Mouse (Mus musculus): ENCODE data around the gene Slc39a11.

The Slc39a11 gene

GRCm38 (mm10) chr11:113512150-113512549 is 137.7 kb downstream of the Slc39a11 start:
- peak; percentile 9 for DNase-seq (ENCODE audit: low read depth, low spot score)

DNA sequence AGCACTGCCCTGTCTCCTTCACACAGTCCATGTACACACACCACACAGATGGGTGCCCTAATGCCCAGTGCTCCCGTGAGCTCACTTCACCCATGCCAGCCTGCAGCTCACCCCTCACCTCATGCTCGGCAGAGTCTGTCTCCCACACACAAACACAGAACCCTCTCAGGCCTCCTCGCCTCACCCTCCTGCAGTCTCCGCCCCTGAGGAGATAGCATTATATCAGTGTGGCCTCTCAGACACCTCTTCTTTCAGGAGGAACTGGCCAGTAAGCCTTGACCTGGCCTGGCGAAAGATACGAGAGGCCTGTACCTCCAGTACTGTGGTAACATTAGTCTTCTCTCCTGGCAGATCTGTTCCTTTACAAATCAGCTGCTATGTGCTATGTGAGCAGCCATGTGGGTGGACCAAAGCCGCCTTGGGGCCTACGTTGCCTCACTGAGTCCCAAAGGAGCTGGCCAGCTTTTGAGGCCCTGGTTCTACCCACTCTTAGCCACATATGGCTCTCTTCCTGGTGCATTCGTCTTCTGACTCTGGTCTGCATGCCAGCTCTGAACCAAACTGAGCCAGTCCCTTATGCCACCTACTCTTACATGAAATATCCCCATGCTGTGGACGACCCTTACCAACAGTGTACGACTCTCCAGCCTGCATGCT is 138.8 kb downstream of the Slc39a11 start:
- DNase-seq (ENCODE audit: low read depth, low spot score) = no peak

- DNase-seq (ENCODE audit: low read depth, low spot score) = peak; percentile 10
These were observed 139.6 kb downstream of the Slc39a11 start for GRCm38 (mm10) chr11:113510249-113510648.

DNA sequence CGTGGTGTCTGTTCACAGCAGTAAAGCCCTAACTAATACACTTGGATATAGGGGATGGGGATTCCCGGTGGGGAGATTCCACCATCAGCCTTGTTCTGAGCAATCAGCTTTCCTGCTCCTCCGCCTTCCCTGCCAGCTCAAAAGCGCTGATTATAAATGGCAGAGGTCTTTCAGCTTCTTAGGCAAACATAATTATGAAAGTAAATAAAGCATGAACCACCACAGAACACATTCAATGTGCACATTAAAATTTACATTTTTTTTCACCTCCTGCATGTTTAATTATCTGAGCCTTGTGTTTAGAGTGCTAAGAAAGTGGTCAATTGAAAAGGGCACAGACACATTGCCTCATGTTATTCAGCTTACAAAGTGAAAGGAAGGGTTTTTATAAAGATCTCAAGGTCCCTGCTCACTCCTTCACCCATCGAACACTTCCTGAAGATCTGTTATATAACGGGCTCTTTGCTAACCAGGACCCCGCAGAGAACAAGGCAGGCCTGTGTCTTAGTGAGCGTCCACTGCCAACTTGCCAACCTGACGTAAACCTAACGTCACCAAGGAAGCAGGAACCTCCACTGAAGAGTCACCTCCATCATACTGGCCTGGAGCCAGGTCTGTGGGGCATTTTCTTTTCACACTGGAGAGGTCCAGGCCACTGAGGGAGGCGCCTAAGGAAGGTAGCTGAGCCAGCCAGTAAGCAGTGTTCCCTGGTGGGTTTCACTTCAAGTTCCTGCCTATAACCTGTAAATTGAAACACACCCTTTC is 142.0 kb downstream of the Slc39a11 start:
- peak; percentile 12 for DNase-seq (ENCODE audit: low read depth, low spot score)

DNA sequence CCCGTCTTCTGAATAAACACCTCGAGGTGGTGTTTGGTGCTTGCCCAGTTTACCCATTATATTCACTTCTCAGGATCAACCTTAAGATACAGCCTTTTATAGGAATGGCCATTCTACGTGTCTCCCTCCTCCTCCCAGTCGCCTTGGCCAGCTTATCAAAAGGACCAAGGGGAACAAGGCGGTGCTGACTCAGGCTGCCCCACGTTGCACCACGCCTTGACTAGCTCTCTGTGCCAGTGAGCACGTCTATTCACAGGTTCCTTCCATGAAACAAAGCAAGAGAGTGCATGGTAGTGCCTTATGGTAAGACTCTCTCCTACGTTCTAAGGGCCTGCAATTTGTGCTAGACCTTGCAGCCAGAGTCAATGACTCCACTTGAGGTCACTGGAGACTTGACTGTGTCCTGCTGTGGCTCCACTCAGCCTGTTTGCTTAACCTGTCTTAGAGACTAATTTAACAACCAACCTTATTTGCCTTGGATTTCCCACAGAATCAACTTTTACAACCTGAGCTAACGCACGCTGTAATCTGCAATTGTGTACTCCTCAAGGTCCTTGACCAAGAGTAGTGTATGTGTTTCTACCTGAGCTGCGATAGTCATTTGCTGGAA is 144.2 kb downstream of the Slc39a11 start:
- DNase-seq (ENCODE audit: low read depth, low spot score) = no peak

GRCm38 (mm10) chr11:113504459-113505062 is 145.3 kb downstream of the Slc39a11 start:
- no peak for DNase-seq (ENCODE audit: low read depth, low spot score)

- DNase-seq (ENCODE audit: low read depth, low spot score) = no peak
These were observed 146.9 kb downstream of the Slc39a11 start for GRCm38 (mm10) chr11:113502968-113503367.

DNA sequence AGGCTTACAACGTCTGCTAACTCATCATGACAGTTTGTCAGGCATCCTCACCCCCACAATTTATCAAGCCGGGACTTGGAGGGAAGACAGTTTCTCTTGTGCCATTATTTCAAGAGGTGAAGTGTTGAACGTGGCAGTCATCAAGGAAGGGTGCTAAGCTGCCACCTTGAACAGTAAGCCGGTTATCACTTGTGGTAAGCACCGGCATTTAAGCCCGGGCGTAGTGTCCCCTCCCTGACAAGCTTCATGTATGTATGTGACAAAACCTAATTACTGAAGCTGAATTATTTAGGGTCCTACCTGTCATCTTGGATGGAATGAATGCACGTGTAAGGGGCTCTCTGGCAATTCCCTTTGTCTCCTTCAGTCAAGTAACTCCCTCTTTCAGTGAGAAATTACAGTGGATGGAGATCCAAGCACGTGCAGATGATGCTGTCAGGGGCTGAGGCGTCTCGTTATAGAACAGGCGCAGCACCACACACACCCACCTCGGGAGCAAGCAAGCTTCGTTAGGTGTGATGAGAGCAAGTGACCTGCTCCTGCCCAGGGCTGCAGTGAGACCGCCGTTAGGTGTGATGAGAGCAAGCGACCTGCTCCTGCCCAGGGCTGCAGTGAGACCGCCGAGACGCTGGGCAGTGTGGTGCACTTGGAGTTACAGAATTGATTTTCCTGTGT is 149.1 kb downstream of the Slc39a11 start:
- DNase-seq (ENCODE audit: low read depth, low spot score) = no peak

GRCm38 (mm10) chr11:113498889-113499288 is 151.0 kb downstream of the Slc39a11 start:
- peak; percentile 79 for DNase-seq (ENCODE audit: low read depth, low spot score)

GRCm38 (mm10) chr11:113494021-113494546 is 155.8 kb downstream of the Slc39a11 start:
- DNase-seq (ENCODE audit: low read depth, low spot score) = no peak

DNA sequence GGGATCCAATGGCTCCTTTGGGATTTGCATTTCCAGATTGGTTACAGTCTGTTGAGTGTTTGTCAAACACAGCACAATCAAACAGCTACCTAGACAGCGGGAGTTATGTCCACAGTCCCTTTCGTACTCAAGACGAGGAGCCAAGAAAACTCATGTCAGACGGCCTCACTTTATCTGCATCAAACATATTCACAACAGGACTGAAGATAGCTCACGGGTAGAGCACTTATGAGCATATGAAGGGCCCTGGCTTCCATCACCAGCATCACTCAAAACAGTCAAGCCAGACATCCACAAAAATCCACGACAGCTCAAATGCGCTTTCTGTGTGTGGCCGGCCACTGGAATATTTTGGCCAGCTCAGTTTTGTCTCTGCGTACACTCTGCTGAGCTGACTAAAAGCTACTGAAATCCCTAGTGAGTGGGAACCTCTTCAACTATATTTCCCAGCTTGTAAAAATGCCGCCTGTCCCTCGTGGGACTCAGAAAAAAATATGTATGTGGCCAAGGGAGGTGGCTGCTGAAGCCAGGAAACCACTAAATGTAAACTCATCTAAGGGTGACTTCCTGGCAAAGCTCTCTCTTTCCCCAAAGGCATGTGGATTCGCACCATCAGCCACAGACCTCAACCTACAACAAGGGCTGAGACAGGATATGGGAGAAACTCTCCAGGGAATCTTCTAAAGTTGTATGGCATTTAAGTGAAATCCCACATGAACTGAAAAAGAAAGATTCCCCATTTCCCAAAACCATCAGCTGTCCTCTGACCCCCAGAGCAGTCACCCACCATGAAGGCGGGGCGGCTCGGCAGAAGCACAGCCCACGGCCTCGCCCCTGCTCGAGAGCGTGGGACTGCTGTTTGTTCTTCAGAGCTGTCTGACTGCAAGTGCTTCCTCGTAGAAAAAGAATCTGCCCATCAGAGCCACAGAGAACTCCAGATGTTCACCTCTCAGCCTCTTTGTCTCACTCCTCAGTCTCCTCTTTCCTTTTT is 159.1 kb downstream of the Slc39a11 start:
- no peak for DNase-seq (ENCODE audit: low read depth, low spot score)

DNA sequence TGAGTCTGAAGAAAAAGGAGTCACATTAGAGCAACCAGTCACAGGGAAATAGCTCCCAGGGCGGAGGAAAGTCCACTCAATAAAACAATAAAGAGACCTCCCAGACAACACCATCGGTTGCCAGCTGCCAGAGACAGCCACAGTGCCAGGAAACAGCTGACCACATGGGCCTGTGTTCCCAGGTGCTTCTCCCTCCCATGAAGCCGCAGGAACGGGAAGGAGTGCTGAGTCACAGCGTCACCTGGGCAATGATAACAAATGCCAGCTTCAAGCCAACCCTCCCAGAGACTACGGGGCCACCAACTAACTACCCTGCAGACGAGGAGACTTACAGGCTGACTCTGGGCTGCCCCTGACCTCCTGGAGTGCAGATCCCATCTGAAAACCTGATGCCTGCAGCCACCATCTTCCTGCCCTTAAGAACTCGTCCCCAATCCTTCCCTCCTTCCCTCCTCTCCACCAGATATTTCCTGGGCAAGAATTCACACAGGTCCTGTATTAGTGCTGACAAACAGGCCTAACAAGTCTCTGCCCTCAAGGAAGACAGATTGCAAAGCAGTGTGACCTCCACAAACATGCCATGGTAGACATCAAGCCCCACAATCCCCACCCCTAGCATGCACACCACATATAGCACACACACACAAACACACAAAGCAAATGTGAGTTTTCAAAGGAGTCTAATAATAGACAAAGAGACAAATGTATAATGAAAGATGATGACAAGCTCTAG is 162.1 kb downstream of the Slc39a11 start:
- no peak for DNase-seq (ENCODE audit: low read depth, low spot score)

DNA sequence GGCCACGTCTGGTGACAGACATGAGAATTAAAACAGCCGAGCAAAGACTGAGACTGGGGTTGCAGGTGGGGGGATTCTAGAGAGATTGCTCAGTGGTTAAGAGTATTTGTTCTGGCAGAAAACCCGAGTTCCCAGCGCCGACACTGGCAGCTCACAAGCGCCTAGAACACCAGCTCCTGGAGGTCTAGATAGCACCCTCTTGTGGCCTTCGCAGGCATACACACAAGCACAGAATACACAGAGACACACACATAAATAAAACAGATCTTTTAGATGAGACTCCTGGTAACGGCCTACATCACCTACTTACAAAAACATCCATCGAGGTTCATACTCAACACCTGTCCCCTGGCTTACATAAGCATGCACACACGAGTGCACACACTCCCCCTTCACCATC is 165.8 kb downstream of the Slc39a11 start:
- peak; percentile 9 for DNase-seq (ENCODE audit: low read depth, low spot score)

DNA sequence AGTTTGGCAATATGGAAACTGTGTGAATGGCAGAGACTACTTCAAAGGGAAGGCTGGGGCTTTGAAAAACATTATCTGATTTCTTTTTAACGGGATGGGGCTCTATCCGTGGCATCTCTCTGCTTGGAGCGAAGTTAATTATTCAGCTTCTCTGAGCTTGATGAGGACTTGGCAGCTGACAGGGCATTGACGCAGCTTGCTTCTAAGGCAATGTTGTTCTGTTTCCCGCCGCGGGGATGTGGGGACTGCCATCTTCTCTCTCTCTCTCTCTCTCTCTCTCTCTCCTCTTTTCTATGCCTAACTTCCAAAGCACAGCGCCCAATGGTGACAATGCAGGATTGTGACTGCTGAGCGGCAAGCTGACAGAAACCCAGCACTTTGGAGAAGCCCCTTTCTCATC is 172.3 kb downstream of the Slc39a11 start:
- DNase-seq (ENCODE audit: low read depth, low spot score) = no peak

- DNase-seq (ENCODE audit: low read depth, low spot score) = no peak
These were observed 173.2 kb downstream of the Slc39a11 start for GRCm38 (mm10) chr11:113476720-113477119.

DNA sequence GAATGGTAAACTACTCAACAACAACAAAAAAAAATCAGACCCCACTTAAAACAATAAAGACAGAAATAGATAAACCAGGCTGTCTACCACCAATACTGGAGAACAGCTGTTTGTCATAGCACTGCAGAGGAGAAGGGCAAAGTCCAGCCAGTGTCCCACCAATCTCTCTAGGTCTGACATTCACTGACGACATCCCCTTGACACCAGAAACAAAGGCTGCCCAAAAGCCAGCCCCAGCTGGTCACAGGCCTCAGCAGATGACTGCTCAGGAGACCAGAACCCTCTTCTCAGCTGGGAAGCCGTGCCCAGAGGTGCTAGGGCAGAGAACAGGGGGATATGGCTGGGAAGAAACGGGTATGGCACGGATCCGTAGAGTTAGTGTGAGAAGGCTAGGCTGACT is 174.4 kb downstream of the Slc39a11 start:
- no peak for DNase-seq (ENCODE audit: low read depth, low spot score)

DNA sequence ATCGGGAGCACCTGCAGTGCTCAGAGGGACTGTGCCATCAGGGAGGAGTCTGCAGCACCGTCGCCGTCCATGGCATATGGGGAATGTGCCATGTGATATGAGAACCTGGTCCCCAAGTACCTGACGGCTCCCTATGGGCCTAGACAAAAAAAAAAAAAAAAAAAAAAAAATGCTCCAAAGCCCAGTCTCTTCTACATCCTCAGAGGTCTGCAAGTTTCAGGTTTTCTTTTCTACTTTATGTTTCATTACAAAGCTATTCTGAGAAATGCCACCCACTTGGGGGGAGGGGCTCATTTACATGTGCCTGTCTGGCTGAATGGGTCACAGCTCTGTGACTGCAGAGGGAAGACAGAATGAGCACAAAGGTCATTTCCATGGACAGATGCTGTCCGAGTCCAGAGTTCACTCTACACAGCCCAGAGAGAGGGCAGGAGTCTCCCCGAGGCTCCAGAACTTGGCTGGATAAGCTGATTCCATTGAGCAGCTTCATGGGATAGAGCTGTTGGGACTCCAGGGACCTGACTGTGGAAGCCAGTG is 175.8 kb downstream of the Slc39a11 start:
- DNase-seq (ENCODE audit: low read depth, low spot score) = no peak

DNA sequence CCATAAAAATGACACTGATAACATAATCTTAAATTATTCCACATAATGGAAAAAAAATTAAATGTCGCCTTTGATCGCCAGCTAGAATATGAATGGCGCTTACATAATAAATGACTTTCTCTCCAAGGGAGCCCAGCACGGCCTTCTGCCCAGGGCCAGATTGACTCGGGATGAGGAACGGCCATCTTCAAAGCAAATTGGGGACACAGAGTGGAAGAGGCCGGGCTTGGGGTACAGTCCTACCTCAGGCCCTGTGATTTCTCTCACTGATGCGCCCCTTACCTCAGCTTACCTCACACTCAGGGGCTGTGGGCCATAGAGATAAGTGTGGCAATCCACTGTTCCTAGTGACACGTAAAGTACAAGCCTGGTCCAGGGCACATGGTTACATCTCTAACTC is 177.9 kb downstream of the Slc39a11 start:
- no peak for DNase-seq (ENCODE audit: low read depth, low spot score)
